Mouse (Mus musculus) heart, adult 2 months (tissue): ENCODE data around the gene Eif4b.

Experiments used
- CTCF ChIP-seq: fragments of 200-600 bp; IDR thresholded peaks from 2 replicates; pipeline ENCODE4 v1.8.1; 2022; ENCODE audit warnings: antibody characterized with exemption, mild to moderate bottlenecking, moderate library complexity
- EP300 ChIP-seq: fragments of 200-500 bp; IDR thresholded peaks from 2 replicates; pipeline ENCODE4 v1.6.1; 2011; ENCODE audit warnings: low read depth, low read length, control low read depth; ENCODE audit not compliant: insufficient read depth
- POLR2A ChIP-seq: fragments of 200-500 bp; IDR thresholded peaks from 2 replicates; pipeline ENCODE4 v1.6.1; 2011; ENCODE audit warnings: mild to moderate bottlenecking, low read depth, low read length, control low read depth; ENCODE audit not compliant: insufficient read depth

DNA sequence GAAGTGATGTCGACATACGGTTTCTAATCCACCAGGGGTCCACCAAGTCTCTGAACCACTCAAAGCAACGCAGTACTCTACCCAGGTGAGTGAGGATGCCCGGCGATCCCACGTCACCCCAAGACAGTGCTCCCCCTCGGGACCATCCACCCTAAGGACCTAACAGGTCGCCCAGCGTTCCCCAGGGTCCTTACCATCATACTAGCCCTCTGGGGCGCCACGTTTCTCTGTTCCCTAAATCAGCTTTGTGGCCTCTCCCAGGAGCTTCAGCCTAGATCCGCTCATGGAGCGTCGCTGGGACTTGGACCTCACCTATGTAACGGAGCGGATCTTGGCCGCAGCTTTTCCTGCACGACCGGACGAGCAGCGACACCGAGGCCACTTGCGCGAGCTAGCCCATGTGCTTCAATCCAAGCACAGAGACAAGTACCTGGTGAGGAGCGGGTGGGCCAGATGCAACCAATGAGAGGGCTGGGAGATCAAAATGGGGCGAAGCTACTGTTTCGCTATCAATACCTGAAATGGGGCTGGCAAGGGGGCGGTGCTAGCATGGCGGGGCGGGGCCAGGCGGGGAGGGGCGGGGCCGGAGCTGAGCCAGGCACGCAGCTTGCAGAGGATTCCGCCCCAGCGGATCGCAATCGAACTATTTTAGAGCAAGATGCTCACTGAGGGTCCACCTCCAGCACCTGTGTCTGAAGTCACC, 33.3 kb downstream of the Eif4b start:
- TF ChIP-seq POLR2A = 0 out of 2 replicates have a peak, but pooled peaks have one; percentile 11
- TF ChIP-seq EP300 = no peak
- TF ChIP-seq CTCF = no peak
